Mouse (Mus musculus): ENCODE data around the gene Lpar1. TPM values are rescaled to one million over a fixed set of nuclear protein-coding genes. Genes with fewer than 3 reads are reported as not detected.
A peak's percentile ranks its signal among the peaks of the same experiment; 100 is the strongest.

Lpar1 gene
- polyA plus RNA-seq (2012; rRNA removed) (0.99 and 1.0 TPM in 2 replicates), polyA plus RNA-seq (2014; fragmentation: Nextera tagmentation; extraction: Ambion mirVana) (2.1 and 2.5 TPM in 2 replicates)

GRCm38 (mm10) chr4:58553631-58554358 is at the start of gene Lpar1:
Lpar1 (minus strand) TSS chr4:58553898.
- no peaks in the 10 kb centered on the region; a peak in 1 of 4 replicates for H3K4me1 ChIP-seq (replicated peaks; ENCODE audit: control insufficient read depth in 2 of 2, insufficient read depth in 2 of 2, low read length in 1 of 2)
- H3K9me3 ChIP-seq (ENCODE audit: control insufficient read depth, low read length) = no peaks in the 10 kb centered on the region
- H3K9ac ChIP-seq (replicated peaks) = no peak within 1 kb of the TSS
- peak within 1 kb of the TSS; percentile 54 to 62 for H3K4me3 ChIP-seq (ENCODE audit: insufficient read depth in 1 of 2, low read depth in 2 of 2, low read length in 2 of 2)
- peaks cover 18% of the 10 kb centered on the region for H3K27me3 ChIP-seq (ENCODE audit: control insufficient read depth, insufficient read depth, low read length)
- DNase-seq (ENCODE audit: low read depth in 3 of 3, low spot score in 3 of 3) (no peak), ATAC-seq (ENCODE audit: insufficient read depth) (no peak)
- 9% methylated on average over 19 of the region's 19 CpGs for WGBS (ENCODE audit: insufficient replicate concordance)
- H3K27ac ChIP-seq = no peak within 1 kb of the TSS
- no peak for TF ChIP-seq EP300 (IDR thresholded peaks at IDR 0.05; ENCODE audit: low read depth)
- TF ChIP-seq CTCF (IDR thresholded peaks at IDR 0.05; ENCODE audit: low read depth) = no peak
- no peaks in the 10 kb centered on the region for H3K36me3 ChIP-seq (replicated peaks; ENCODE audit: control insufficient read depth, insufficient read depth, low read depth)
- peak within 1 kb of the TSS; percentile 66 for H3K4me2 ChIP-seq (ENCODE audit: low read depth)

GRCm38 (mm10) chr4:58585942-58586341 is 32.2 kb upstream of the Lpar1 start:
- H3K4me2 ChIP-seq (ENCODE audit: low read depth) = no peak overlapping the region
- ATAC-seq (ENCODE audit: insufficient read depth) (no peak), DNase-seq (ENCODE audit: low read depth in 3 of 3, low spot score in 3 of 3) (peak in 1 of 3 experiments; percentile 4)
- H3K9ac ChIP-seq (replicated peaks) = no peak overlapping the region
- H3K27ac ChIP-seq = no peak overlapping the region
- 2% methylated on average over 2 of the region's 2 CpGs for whole genome bisulfite sequencing (ENCODE audit: insufficient replicate concordance)
- no peaks in the 10 kb centered on the region for H3K27me3 ChIP-seq (ENCODE audit: control insufficient read depth, insufficient read depth, low read length)
- no peaks in the 10 kb centered on the region for H3K9me3 ChIP-seq (ENCODE audit: control insufficient read depth, low read length)
- no peak overlapping the region for H3K4me3 ChIP-seq (ENCODE audit: insufficient read depth in 1 of 2, low read depth in 2 of 2, low read length in 2 of 2)
- no peak for TF ChIP-seq CTCF (IDR thresholded peaks at IDR 0.05; ENCODE audit: low read depth)
- TF ChIP-seq EP300 (IDR thresholded peaks at IDR 0.05; ENCODE audit: low read depth) = no peak
- H3K4me1 ChIP-seq (replicated peaks; ENCODE audit: control insufficient read depth in 2 of 2, insufficient read depth in 2 of 2, low read length in 1 of 2) = no peaks in the 10 kb centered on the region
- no peaks in the 10 kb centered on the region for H3K36me3 ChIP-seq (replicated peaks; ENCODE audit: control insufficient read depth, insufficient read depth, low read depth)

DNA sequence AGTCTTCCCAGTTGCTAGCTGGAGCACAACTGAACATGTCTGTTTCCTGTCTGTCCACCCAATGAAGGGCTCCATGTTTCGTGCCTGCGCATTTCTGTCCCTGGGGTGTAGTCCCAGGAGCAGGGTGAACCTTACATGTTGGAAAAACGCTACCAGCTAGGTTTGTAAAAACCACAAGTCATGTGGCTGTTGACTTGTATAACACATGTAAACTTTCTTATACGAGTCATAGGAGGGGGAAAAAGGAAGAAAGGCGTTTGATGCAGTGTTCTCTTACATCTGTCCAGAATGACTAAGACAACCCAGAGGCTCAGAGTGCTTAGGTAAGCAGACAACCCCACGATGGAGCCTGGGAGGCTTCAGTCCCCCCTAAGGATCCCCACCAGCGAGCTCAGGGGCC is 27.5 kb upstream of the Lpar1 start:
- TF ChIP-seq EP300 (IDR thresholded peaks at IDR 0.05; ENCODE audit: low read depth) = no peak
- no peak for TF ChIP-seq CTCF (IDR thresholded peaks at IDR 0.05; ENCODE audit: low read depth)
- no peak for DNase-seq (ENCODE audit: low read depth in 3 of 3, low spot score in 3 of 3)
- WGBS (ENCODE audit: insufficient replicate concordance) = 42% methylated on average over 7 of the region's 7 CpGs

GRCm38 (mm10) chr4:58580516-58580915 is 26.8 kb upstream of the Lpar1 start:
- Histone ChIP-seq H3K9me3 (ENCODE audit: control insufficient read depth, low read length) (no peaks in the 10 kb centered on the region), H3K4me3 (ENCODE audit: insufficient read depth in 1 of 2, low read depth in 2 of 2, low read length in 2 of 2) (no peak overlapping the region), H3K27me3 (ENCODE audit: control insufficient read depth, insufficient read depth, low read length) (no peaks in the 10 kb centered on the region), H3K4me2 (ENCODE audit: low read depth) (no peak overlapping the region), H3K36me3 (replicated peaks; ENCODE audit: control insufficient read depth, insufficient read depth, low read depth) (no peaks in the 10 kb centered on the region), H3K27ac (no peak overlapping the region), H3K4me1 (replicated peaks; ENCODE audit: control insufficient read depth in 2 of 2, insufficient read depth in 2 of 2, low read length in 1 of 2) (no peaks in the 10 kb centered on the region), H3K9ac (replicated peaks) (no peak overlapping the region)
- no peak for DNase-seq (ENCODE audit: low read depth in 3 of 3, low spot score in 3 of 3)
- 71% methylated on average over 5 of the region's 5 CpGs for WGBS (ENCODE audit: insufficient replicate concordance)
- ATAC-seq (ENCODE audit: insufficient read depth) = no peak
- TF ChIP-seq CTCF (IDR thresholded peaks at IDR 0.05; ENCODE audit: low read depth) (no peak), EP300 (IDR thresholded peaks at IDR 0.05; ENCODE audit: low read depth) (no peak)

More for the DNA sequence above, 27.5 kb upstream of the Lpar1 start:
- H3K36me3 ChIP-seq (replicated peaks; ENCODE audit: control insufficient read depth, insufficient read depth, low read depth) = no peaks in the 10 kb centered on the region
- H3K4me1 ChIP-seq (replicated peaks; ENCODE audit: control insufficient read depth in 2 of 2, insufficient read depth in 2 of 2, low read length in 1 of 2) = no peaks in the 10 kb centered on the region
- no peaks in the 10 kb centered on the region for H3K27me3 ChIP-seq (ENCODE audit: control insufficient read depth, insufficient read depth, low read length)
- no peak overlapping the region for H3K4me3 ChIP-seq (ENCODE audit: insufficient read depth in 1 of 2, low read depth in 2 of 2, low read length in 2 of 2)
- no peaks in the 10 kb centered on the region for H3K9me3 ChIP-seq (ENCODE audit: control insufficient read depth, low read length)
- H3K9ac ChIP-seq (replicated peaks) = no peak overlapping the region
- H3K27ac ChIP-seq = no peak overlapping the region
- ATAC-seq (ENCODE audit: insufficient read depth) = no peak
- no peak overlapping the region for H3K4me2 ChIP-seq (ENCODE audit: low read depth)

- WGBS (ENCODE audit: insufficient replicate concordance) = 57% methylated on average over 10 of the region's 10 CpGs
- DNase-seq (ENCODE audit: low read depth in 3 of 3, low spot score in 3 of 3) = no peak
- no peak overlapping the region for H3K4me3 ChIP-seq (ENCODE audit: insufficient read depth in 1 of 2, low read depth in 2 of 2, low read length in 2 of 2)
Observed at GRCm38 (mm10) chr4:58580098-58580497, 26.4 kb upstream of the Lpar1 start.

More at GRCm38 (mm10) chr4:58580098-58580497, 26.4 kb upstream of the Lpar1 start:
- TF ChIP-seq EP300 (IDR thresholded peaks at IDR 0.05; ENCODE audit: low read depth) = no peak
- TF ChIP-seq CTCF (IDR thresholded peaks at IDR 0.05; ENCODE audit: low read depth) = no peak
- no peaks in the 10 kb centered on the region for H3K4me1 ChIP-seq (replicated peaks; ENCODE audit: control insufficient read depth in 2 of 2, insufficient read depth in 2 of 2, low read length in 1 of 2)
- no peaks in the 10 kb centered on the region for H3K27me3 ChIP-seq (ENCODE audit: control insufficient read depth, insufficient read depth, low read length)
- H3K27ac ChIP-seq = no peak overlapping the region
- no peaks in the 10 kb centered on the region for H3K9me3 ChIP-seq (ENCODE audit: control insufficient read depth, low read length)
- H3K36me3 ChIP-seq (replicated peaks; ENCODE audit: control insufficient read depth, insufficient read depth, low read depth) = no peaks in the 10 kb centered on the region
- no peak for ATAC-seq (ENCODE audit: insufficient read depth)
- no peak overlapping the region for H3K4me2 ChIP-seq (ENCODE audit: low read depth)
- H3K9ac ChIP-seq (replicated peaks) = no peak overlapping the region
